Mouse (Mus musculus) liver, embryonic 11.5 days (tissue): ENCODE results near the gene Unc45a. TPM values are rescaled to one million over a fixed set of nuclear protein-coding genes. Genes with fewer than 3 reads are reported as not detected.

Experiments
- ATAC-seq: fragments of 200-750 bp; cut with Nextera tagmentation; replicated peaks from 2 replicates; pipeline ENCODE4 v1.8.0; 2017; ENCODE audit warnings: moderate number of reproducible peaks, mild to moderate bottlenecking, moderate TSS enrichment, moderate library complexity; ENCODE audit not compliant: low FRiP score
- DNase-seq: peaks from one replicate; pipeline ENCODE4 v3.0.0-alpha.2; 2017; ENCODE audit warnings: low spot score
- H3K27ac ChIP-seq: fragments of 300-500 bp; sonication (generic); 2 replicates; pipeline ENCODE4 v1.5.1; 2014; ENCODE audit warnings: mild to moderate bottlenecking, low read depth, low read length, control low read depth
- H3K27me3 ChIP-seq: fragments of 300-500 bp; sonication (generic); replicated peaks from 2 replicates; pipeline ENCODE4 v1.6.1; 2014; ENCODE audit warnings: low read length, mixed read lengths; ENCODE audit not compliant: control insufficient read depth, insufficient read depth
- H3K36me3 ChIP-seq: fragments of 300-500 bp; sonication (generic); 2 replicates; pipeline ENCODE4 v1.6.1; 2014; ENCODE audit warnings: mild to moderate bottlenecking, low read length, moderate library complexity, mixed read lengths; ENCODE audit not compliant: control insufficient read depth, insufficient read depth
- H3K4me1 ChIP-seq: fragments of 300-500 bp; sonication (generic); replicated peaks from 2 replicates; pipeline ENCODE4 v1.6.1; 2014; ENCODE audit warnings: low read length, mixed read lengths; ENCODE audit not compliant: control insufficient read depth, insufficient read depth
- H3K4me2 ChIP-seq: fragments of 300-500 bp; sonication (generic); 2 replicates; pipeline ENCODE4 v1.6.1; 2014; ENCODE audit warnings: mild to moderate bottlenecking, control low read depth, moderate library complexity
- H3K4me3 ChIP-seq: fragments of 300-500 bp; sonication (generic); 2 replicates; pipeline ENCODE4 v1.5.1; 2014; ENCODE audit warnings: low read depth, low read length, control low read depth
- H3K9ac ChIP-seq: fragments of 300-500 bp; sonication (generic); 2 replicates; pipeline ENCODE4 v1.6.1; 2014; ENCODE audit warnings: low read depth, low read length, control low read depth
- H3K9me3 ChIP-seq: fragments of 300-500 bp; sonication (generic); 2 replicates; pipeline ENCODE4 v1.6.1; 2016; ENCODE audit warnings: low read length, inconsistent platforms, mixed read lengths; ENCODE audit not compliant: control insufficient read depth
- WGBS: fragments of 180-500 bp; shearing (Covaris S2); extraction: QIAGEN DNeasy Blood & Tissue Kit; methylation state at CpG from one replicate; pipeline ENCODE4 v1.1.7; 2014; 5-methylcytosine and 5-hydroxymethylcytosine counted together
- polyA plus RNA-seq: library from polyadenylated mRNA; unstranded; fragments of >200 nt; fragmentation: Nextera tagmentation; extraction: Ambion mirVana; gene quantifications from 2 replicates; pipeline ENCODE4 v1.2.1, GENCODE M21; 2014

The Unc45a gene
- polyA plus RNA-seq, 1 experiment from 2014 or later, result 24.0 TPM

- Histone ChIP-seq H3K4me3 (no peak overlapping the region), H3K9ac (no peak overlapping the region), H3K9me3 (no peaks in the 10 kb centered on the region), H3K27me3 (no peaks in the 10 kb centered on the region), H3K27ac (no peak overlapping the region), H3K4me1 (peaks cover 9% of the 10 kb centered on the region), H3K4me2 (no peak overlapping the region), H3K36me3 (0 out of 2 replicates have a peak, but pooled peaks cover 2% of the 10 kb centered on the region)
- no peak for DNase-seq
- no peak for ATAC-seq
- WGBS, result 49% methylated on average over 9 of the region's 9 CpGs
Measured at GRCm38 (mm10) chr7:80375376-80376039, 34.7 kb upstream of the Unc45a start.

GRCm38 (mm10) chr7:80374733-80375132 lies 33.9 kb upstream of the Unc45a start:
- no peak overlapping the region for H3K27ac ChIP-seq
- H3K4me3 ChIP-seq, result no peak overlapping the region
- ATAC-seq (no peak), DNase-seq (no peak)
- H3K4me2 ChIP-seq, result no peak overlapping the region
- H3K4me1 ChIP-seq, result peaks cover 12% of the 10 kb centered on the region
- H3K9ac ChIP-seq, result no peak overlapping the region
- H3K27me3 ChIP-seq, result no peaks in the 10 kb centered on the region
- WGBS, result 89% methylated on average over 3 of the region's 3 CpGs
- H3K36me3 ChIP-seq, result no peaks in the 10 kb centered on the region
- H3K9me3 ChIP-seq, result no peaks in the 10 kb centered on the region

GRCm38 (mm10) chr7:80374280-80374679 lies 33.5 kb upstream of the Unc45a start:
- H3K4me2 ChIP-seq, result no peak overlapping the region
- peaks cover 12% of the 10 kb centered on the region for H3K4me1 ChIP-seq
- no peak overlapping the region for H3K4me3 ChIP-seq
- WGBS, result 53% methylated on average over 3 of the region's 3 CpGs
- no peaks in the 10 kb centered on the region for H3K27me3 ChIP-seq
- ATAC-seq, result no peak
- no peaks in the 10 kb centered on the region for H3K36me3 ChIP-seq
- H3K9ac ChIP-seq, result no peak overlapping the region
- H3K27ac ChIP-seq, result no peak overlapping the region
- no peaks in the 10 kb centered on the region for H3K9me3 ChIP-seq
- DNase-seq, result no peak

- 78% methylated on average over 12 of the region's 12 CpGs for whole genome bisulfite sequencing
- ATAC-seq, result no peak
- Histone ChIP-seq H3K27me3 (no peaks in the 10 kb centered on the region), H3K4me2 (no peak overlapping the region), H3K36me3 (no peaks in the 10 kb centered on the region), H3K4me1 (peaks cover 14% of the 10 kb centered on the region), H3K4me3 (no peak overlapping the region), H3K9me3 (no peaks in the 10 kb centered on the region), H3K27ac (no peak overlapping the region), H3K9ac (no peak overlapping the region)
- no peak for DNase-seq
Measured at GRCm38 (mm10) chr7:80373850-80374249, 33.0 kb upstream of the Unc45a start.

GRCm38 (mm10) chr7:80373352-80373751 lies 32.5 kb upstream of the Unc45a start:
- DNase-seq (no peak), ATAC-seq (no peak)
- Histone ChIP-seq H3K9me3 (no peaks in the 10 kb centered on the region), H3K4me1 (peaks cover 14% of the 10 kb centered on the region), H3K4me2 (no peak overlapping the region), H3K9ac (no peak overlapping the region), H3K4me3 (no peak overlapping the region), H3K36me3 (peaks cover 3% of the 10 kb centered on the region; the same call in 1 of the 2 replicates), H3K27ac (no peak overlapping the region), H3K27me3 (no peaks in the 10 kb centered on the region)
- 70% methylated on average over 4 of the region's 4 CpGs for WGBS

- no peak overlapping the region for H3K9ac ChIP-seq
- no peak for ATAC-seq
- H3K4me2 ChIP-seq, result no peak overlapping the region
- H3K36me3 ChIP-seq, result peaks cover 7% of the 10 kb centered on the region; the same call in 1 of the 2 replicates
- H3K4me1 ChIP-seq, result peaks cover 14% of the 10 kb centered on the region
- no peak for DNase-seq
- H3K27ac ChIP-seq, result no peak overlapping the region
- 44% methylated on average over 2 of the region's 2 CpGs for WGBS
- no peaks in the 10 kb centered on the region for H3K27me3 ChIP-seq
- no peaks in the 10 kb centered on the region for H3K9me3 ChIP-seq
- no peak overlapping the region for H3K4me3 ChIP-seq
Measured at GRCm38 (mm10) chr7:80372667-80373066, 31.9 kb upstream of the Unc45a start.

GRCm38 (mm10) chr7:80372166-80372565 lies 31.4 kb upstream of the Unc45a start:
- Histone ChIP-seq H3K27me3 (no peaks in the 10 kb centered on the region), H3K9me3 (no peaks in the 10 kb centered on the region), H3K4me1 (peaks cover 14% of the 10 kb centered on the region), H3K27ac (no peak overlapping the region), H3K9ac (no peak overlapping the region), H3K4me3 (no peak overlapping the region), H3K36me3 (peaks cover 8% of the 10 kb centered on the region; the same call in 1 of the 2 replicates), H3K4me2 (no peak overlapping the region)
- whole genome bisulfite sequencing, result 65% methylated on average over 3 of the region's 3 CpGs
- DNase-seq, result no peak
- ATAC-seq, result no peak

- under 1% methylated on average over 51 of the region's 86 CpGs for WGBS
- DNase-seq, result peak; percentile 78
- H3K4me3 ChIP-seq, result peak within 1 kb of the TSS; percentile 81
- ATAC-seq, result peak; percentile 73
- no peaks in the 10 kb centered on the region for H3K9me3 ChIP-seq
- H3K4me2 ChIP-seq, result peak within 1 kb of the TSS; percentile 97
- peak within 1 kb of the TSS; percentile 14 for H3K27ac ChIP-seq
- H3K27me3 ChIP-seq, result no peaks in the 10 kb centered on the region
- peaks cover 14% of the 10 kb centered on the region for H3K4me1 ChIP-seq
- H3K36me3 ChIP-seq, result peaks cover 11% of the 10 kb centered on the region; the same call in 1 of the 2 replicates
- H3K9ac ChIP-seq, result peak within 1 kb of the TSS; percentile 73
Measured at GRCm38 (mm10) chr7:80371041-80371751, 30.4 kb upstream of the Unc45a start, which contains the start of gene Man2a2. Gene Man2a2 (minus strand): TSS chr7:80371375.
